Mouse (Mus musculus) embryonic facial prominence, embryonic 14.5 days (tissue): ENCODE results near the gene Pitpnm2. TPM values are rescaled to one million over a fixed set of nuclear protein-coding genes. Genes with fewer than 3 reads are reported as not detected.
A peak's percentile ranks its signal among the peaks of the same experiment; 100 is the strongest.

ENCODE experiments used
- ATAC-seq: fragments of 200-750 bp; cut with Nextera tagmentation; 2 replicates; pipeline ENCODE4 v1.8.0; 2017; ENCODE audit warnings: low read depth, moderate number of reproducible peaks, moderate TSS enrichment
- DNase-seq: peaks from one replicate; pipeline ENCODE4 v3.0.0-alpha.2; 2015; ENCODE audit warnings: low spot score
- H3K27ac ChIP-seq: fragments of 300-500 bp; sonication (generic); replicated peaks from 2 replicates; pipeline ENCODE4 v1.5.1; 2014; ENCODE audit warnings: low read depth, mild to moderate bottlenecking, low read length, moderate library complexity
- H3K27me3 ChIP-seq: fragments of 300-500 bp; sonication (generic); replicated peaks from 2 replicates; pipeline ENCODE4 v1.6.1; 2014; ENCODE audit warnings: low read length; ENCODE audit not compliant: control insufficient read depth, insufficient read depth
- H3K36me3 ChIP-seq: fragments of 300-500 bp; sonication (generic); 2 replicates; pipeline ENCODE4 v1.6.1; 2014; ENCODE audit warnings: low read length, mixed read lengths; ENCODE audit not compliant: control insufficient read depth, insufficient read depth
- H3K4me1 ChIP-seq: fragments of 300-500 bp; sonication (generic); 2 replicates; pipeline ENCODE4 v1.6.1; 2014; ENCODE audit warnings: antibody characterized with exemption, low read length; ENCODE audit not compliant: control insufficient read depth, insufficient read depth
- H3K4me2 ChIP-seq: fragments of 300-500 bp; sonication (generic); 2 replicates; pipeline ENCODE4 v1.6.1; 2014; ENCODE audit warnings: low read depth, mild to moderate bottlenecking, low read length, moderate library complexity, mixed read lengths
- H3K4me3 ChIP-seq: fragments of 300-500 bp; sonication (generic); 2 replicates; pipeline ENCODE4 v1.5.1; 2014; ENCODE audit warnings: low read depth, mild to moderate bottlenecking, low read length
- H3K9ac ChIP-seq: fragments of 300-500 bp; sonication (generic); 2 replicates; pipeline ENCODE4 v1.6.1; 2014; ENCODE audit warnings: low read depth, mild to moderate bottlenecking, low read length, moderate library complexity, mixed read lengths
- H3K9me3 ChIP-seq: fragments of 300-500 bp; sonication (generic); 2 replicates; pipeline ENCODE4 v1.6.1; 2016; ENCODE audit warnings: low read length; ENCODE audit not compliant: control insufficient read depth
- WGBS: fragments of 180-500 bp; shearing (Covaris S2); extraction: QIAGEN DNeasy Blood & Tissue Kit; methylation state at CpG from one replicate; pipeline ENCODE4 v1.1.7; 2014; 5-methylcytosine and 5-hydroxymethylcytosine counted together
- polyA plus RNA-seq: library from polyadenylated mRNA; unstranded; fragments of >200 nt; fragmentation: Nextera tagmentation; extraction: Ambion mirVana; gene quantifications from 2 replicates; pipeline ENCODE4 v1.2.1, GENCODE M21; 2014

The Pitpnm2 gene
- polyA plus RNA-seq, 1 experiment from 2014 or later, result 7.6 TPM

DNA sequence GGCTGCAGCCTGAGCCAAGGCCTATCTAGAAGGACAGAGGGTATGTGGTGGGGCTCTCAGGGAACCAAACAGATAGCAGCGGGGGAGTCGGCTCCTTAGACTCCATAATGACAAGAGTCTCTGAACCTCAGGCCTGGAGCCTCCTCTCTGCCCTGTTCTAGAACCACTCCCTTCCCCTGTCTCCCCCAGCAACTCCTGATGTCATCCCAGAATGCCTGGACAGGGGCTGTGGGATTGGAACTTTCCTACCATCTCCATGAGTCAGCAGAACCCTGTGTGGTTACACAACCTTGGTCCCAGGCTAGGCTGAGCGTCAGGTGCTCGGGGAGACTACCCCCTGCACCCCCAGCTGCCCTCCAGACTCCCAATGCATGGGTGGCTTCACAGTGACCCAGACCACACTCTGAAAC, 60.0 kb downstream of the Pitpnm2 start:
- DNase-seq, result no peak
- peaks cover 36% of the 10 kb centered on the region for H3K4me1 ChIP-seq
- no peak for ATAC-seq
- no peaks in the 10 kb centered on the region for H3K27me3 ChIP-seq
- H3K9me3 ChIP-seq, result no peaks in the 10 kb centered on the region
- no peak overlapping the region for H3K4me3 ChIP-seq
- H3K9ac ChIP-seq, result no peak overlapping the region
- H3K27ac ChIP-seq, result no peak overlapping the region
- 92% methylated on average over 4 of the region's 4 CpGs for WGBS
- no peak overlapping the region for H3K4me2 ChIP-seq
- no peaks in the 10 kb centered on the region for H3K36me3 ChIP-seq

DNA sequence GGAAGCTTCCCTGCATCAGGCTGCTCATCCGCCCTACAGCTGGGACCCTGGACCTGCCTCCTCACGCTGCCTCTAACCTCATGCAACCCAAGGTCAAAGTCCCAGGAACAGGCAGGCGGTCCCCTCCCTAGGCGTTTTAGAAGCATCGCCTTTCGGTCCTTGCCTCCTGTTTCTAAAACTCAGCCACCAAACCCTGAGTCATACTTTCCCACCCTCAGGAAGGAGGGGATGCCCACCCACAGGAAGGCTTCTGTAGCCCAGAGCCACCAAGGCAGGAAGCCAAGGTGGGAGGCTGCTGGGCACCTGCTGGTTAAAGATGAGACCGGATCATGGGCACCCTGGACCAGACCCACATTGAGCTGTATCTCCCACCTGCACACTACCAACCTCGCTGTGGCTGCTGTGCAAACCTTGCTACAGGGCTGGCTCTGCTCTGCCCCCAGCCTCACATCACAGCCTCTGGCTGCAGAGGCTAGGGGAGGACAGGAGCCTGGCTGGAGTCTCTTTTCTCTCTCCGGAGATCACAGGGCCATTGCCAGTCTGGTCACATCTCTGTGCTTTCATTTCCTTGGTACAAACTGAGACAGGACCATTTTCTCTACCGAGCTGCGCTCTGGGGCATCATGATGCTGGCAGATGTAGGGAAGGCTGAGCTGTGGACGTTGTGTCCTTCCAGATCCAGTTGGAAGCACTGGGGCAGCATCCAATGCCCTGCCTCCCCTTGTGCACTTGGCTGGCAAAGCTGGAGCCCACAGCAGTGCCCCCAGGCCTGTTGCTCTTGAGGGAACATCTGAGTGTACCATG, 61.9 kb downstream of the Pitpnm2 start:
- Histone ChIP-seq H3K36me3 (no peaks in the 10 kb centered on the region), H3K4me2 (peak overlapping the region; percentile 49), H3K27me3 (no peaks in the 10 kb centered on the region), H3K4me1 (peaks cover 41% of the 10 kb centered on the region), H3K9me3 (no peaks in the 10 kb centered on the region), H3K4me3 (0 out of 2 replicates have a peak overlapping the region, but pooled peaks have one; percentile 18), H3K27ac (0 out of 2 replicates have a peak overlapping the region, but pooled peaks have one; percentile 29), H3K9ac (peak overlapping the region; percentile 46; the same call in 1 of the 2 replicates)
- WGBS, result 53% methylated on average over 11 of the region's 12 CpGs
- ATAC-seq, result no peak
- no peak for DNase-seq

DNA sequence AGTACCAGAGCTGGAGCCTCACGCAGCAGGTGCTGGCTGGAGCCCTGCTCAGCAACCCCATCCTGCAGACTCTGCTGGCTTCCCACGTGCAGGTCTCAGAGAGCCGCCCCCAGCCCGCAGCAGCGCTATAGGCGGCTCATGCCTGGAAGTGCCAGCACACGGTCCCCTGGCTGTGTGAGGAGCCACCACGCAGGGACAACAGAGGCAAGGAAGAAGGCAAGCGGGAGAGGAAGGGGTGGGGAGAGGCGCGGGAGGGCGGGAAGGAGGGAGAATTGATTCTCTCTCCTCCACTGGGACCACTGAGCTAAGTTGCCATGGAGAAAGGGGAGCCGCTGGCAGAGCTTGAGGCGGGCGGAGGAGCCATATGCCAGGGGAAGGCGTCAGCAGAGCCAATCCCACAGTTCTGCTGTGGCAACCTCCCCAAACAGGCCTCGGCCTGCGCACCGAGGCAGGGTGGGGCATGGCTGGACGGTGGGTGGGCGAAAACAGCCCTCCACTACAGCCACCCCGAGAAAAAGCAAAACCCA, 62.5 kb downstream of the Pitpnm2 start:
- WGBS, result 11% methylated on average over 15 of the region's 22 CpGs
- peak overlapping the region; percentile 29; the same call in 1 of the 2 replicates for H3K27ac ChIP-seq
- DNase-seq, result peak; percentile 75
- no peaks in the 10 kb centered on the region for H3K27me3 ChIP-seq
- no peaks in the 10 kb centered on the region for H3K36me3 ChIP-seq
- ATAC-seq, result peak; percentile 80
- H3K9ac ChIP-seq, result peak overlapping the region; percentile 46
- peaks cover 36% of the 10 kb centered on the region for H3K4me1 ChIP-seq
- H3K4me3 ChIP-seq, result peak overlapping the region; percentile 18
- peak overlapping the region; percentile 49 for H3K4me2 ChIP-seq
- no peaks in the 10 kb centered on the region for H3K9me3 ChIP-seq

DNA sequence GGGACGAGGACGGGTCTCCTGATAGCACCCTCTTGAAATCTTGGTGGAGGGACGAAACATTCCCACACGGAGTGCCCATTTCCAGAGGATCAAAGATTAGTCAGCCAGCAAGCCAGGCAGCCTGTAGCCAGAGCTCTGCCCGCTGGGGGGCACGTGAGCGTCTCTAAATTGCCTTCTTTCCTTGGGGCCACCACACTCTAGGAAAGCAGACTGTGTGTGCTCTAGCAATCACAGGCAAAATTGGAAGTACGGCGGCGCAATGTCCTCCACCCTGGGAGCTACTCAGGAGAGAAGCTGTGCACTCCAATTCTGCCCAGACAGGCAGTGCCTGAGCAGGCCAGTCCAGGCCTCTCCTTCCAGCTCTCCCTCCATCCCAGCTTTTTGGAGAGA, 63.1 kb downstream of the Pitpnm2 start:
- no peak for DNase-seq
- H3K4me2 ChIP-seq, result peak overlapping the region; percentile 49
- peak overlapping the region; percentile 46; the same call in 1 of the 2 replicates for H3K9ac ChIP-seq
- no peaks in the 10 kb centered on the region for H3K9me3 ChIP-seq
- no peaks in the 10 kb centered on the region for H3K27me3 ChIP-seq
- WGBS, result 59% methylated on average over 8 of the region's 10 CpGs
- no peak overlapping the region for H3K27ac ChIP-seq
- H3K4me3 ChIP-seq, result peak overlapping the region; percentile 18; the same call in 1 of the 2 replicates
- H3K4me1 ChIP-seq, result peaks cover 36% of the 10 kb centered on the region
- no peak for ATAC-seq
- no peaks in the 10 kb centered on the region for H3K36me3 ChIP-seq

DNA sequence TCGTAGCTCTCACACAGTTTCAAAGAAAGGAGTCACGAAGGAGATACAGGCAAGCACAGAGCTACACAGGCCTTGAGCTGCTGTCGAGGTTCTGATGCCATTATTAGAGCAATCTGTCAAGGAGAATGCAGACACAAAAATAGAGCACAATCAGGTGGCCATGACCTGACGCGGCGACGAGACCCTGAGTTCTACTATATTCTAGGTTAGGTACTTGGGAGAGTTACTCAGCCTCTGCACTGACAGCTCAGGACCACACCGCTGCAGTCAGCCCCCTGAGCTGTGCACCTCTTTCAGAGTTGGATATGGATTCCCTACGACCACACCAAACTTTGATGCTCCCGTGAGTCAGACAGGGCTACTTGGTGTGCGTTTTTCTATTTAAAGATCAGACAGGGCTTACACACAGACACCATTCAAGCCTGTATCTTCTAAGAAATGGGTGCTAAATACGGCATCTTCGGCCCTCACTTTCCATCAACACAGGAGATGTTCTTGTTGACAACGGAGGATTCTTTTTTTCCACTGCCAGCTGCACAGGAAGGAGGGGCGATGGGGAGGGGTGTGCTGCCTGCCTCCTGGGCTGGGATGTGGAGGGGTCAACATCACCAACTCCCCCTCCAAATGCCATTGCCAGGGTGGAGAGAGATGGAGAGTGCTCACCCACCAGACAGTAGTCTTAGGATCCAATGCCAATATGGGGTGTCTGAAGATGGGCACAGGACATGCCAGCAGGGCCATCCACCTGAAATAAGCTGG, 63.7 kb downstream of the Pitpnm2 start:
- H3K9ac ChIP-seq, result 0 out of 2 replicates have a peak overlapping the region, but pooled peaks have one; percentile 26
- WGBS, result 60% methylated on average over 14 of the region's 15 CpGs
- H3K9me3 ChIP-seq, result no peaks in the 10 kb centered on the region
- H3K36me3 ChIP-seq, result no peaks in the 10 kb centered on the region
- H3K27me3 ChIP-seq, result no peaks in the 10 kb centered on the region
- H3K4me1 ChIP-seq, result peaks cover 36% of the 10 kb centered on the region
- no peak overlapping the region for H3K4me3 ChIP-seq
- ATAC-seq (no peak), DNase-seq (no peak)
- 0 out of 2 replicates have a peak overlapping the region, but pooled peaks have one; percentile 11 for H3K27ac ChIP-seq
- H3K4me2 ChIP-seq, result peak overlapping the region; percentile 37

DNA sequence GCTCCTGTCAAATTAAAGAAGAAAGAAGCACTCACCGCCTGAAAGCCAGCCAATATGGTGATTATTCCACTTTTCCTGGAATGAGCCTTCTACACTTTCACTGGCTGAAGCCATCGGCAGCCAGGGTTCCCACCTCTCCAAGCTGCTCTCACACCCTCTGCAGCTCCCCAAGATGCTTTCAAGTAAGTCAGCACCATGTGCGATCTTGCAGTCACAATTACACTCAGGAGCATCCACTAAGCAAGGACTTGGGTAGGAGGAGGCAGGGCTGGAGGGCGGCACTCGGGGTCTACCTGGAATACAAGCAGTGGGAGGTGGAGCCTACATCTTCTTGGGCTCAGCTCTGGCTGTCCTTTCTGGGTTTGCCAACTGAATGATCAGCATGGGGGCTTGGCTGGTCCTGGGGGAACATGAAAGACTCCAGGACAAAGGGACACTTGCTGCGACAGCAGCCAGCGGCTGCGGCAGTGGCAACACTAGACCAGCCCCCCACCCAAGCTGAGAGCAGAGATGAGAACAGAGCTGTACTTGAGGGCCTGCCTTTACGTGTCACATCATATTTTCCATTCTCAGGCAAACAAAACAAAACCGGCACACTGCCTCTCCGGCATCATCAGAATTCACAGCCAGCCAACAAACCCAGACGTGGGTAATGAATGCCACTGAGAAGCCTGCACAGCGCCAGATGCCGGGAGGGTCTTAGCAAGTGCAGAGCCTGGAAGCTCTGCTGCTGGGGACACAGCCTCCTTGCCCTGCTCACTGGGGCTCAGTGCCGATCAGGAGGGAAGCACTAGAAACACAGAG, 64.5 kb downstream of the Pitpnm2 start:
- H3K4me1 ChIP-seq, result peaks cover 36% of the 10 kb centered on the region
- peak overlapping the region; percentile 25; the same call in 1 of the 2 replicates for H3K27ac ChIP-seq
- WGBS, result 15% methylated on average over 14 of the region's 15 CpGs
- peak; percentile 68 for DNase-seq
- H3K27me3 ChIP-seq, result no peaks in the 10 kb centered on the region
- H3K4me3 ChIP-seq, result no peak overlapping the region
- peak; percentile 34; the same call in 1 of the 2 replicates for ATAC-seq
- peak overlapping the region; percentile 37 for H3K4me2 ChIP-seq
- H3K9ac ChIP-seq, result peak overlapping the region; percentile 36; the same call in 1 of the 2 replicates
- no peaks in the 10 kb centered on the region for H3K36me3 ChIP-seq
- H3K9me3 ChIP-seq, result no peaks in the 10 kb centered on the region

DNA sequence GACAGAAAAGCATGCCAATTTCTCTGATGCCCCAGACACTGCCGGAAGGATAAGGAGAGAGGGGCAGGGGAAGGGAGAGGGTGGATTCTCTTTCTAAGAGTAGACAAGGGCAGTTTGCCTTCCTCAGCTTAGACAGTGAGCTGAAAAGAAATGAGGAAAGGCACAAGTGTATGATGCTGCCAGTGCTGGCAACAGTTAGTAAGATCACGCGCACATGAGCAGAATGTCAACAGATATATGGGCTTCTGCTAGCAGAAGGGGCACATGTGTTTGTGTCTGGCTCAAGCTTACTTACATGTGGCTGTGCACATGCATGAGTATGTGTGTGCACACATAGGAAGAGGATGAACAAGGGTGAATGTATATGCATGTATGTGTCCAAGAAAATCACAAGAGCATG, 65.4 kb downstream of the Pitpnm2 start:
- ATAC-seq, result no peak
- Histone ChIP-seq H3K4me1 (peaks cover 36% of the 10 kb centered on the region), H3K36me3 (no peaks in the 10 kb centered on the region), H3K4me2 (peak overlapping the region; percentile 37), H3K4me3 (no peak overlapping the region), H3K27ac (no peak overlapping the region), H3K9me3 (no peaks in the 10 kb centered on the region), H3K27me3 (no peaks in the 10 kb centered on the region), H3K9ac (0 out of 2 replicates have a peak overlapping the region, but pooled peaks have one; percentile 36)
- WGBS, result 81% methylated on average over 3 of the region's 3 CpGs
- DNase-seq, result no peak

DNA sequence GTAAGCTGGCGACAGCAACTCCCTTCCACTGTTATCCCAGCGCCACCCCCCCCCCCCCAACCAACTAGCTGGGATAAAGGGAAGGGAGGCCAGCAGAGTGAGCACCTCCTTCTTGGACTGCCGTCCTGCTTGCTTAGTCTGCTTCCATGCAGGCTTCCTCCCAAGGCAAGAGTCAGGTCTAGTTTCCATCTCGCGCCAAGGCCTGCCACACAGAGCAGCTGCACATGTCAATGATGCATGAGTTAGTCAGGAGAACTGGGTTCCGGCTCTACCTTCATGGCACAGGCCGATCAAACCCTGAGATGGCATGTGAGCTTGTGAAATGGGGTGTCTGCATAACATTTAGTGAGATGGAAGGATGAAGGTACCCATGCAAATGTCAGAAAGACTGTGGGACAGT, 66.9 kb downstream of the Pitpnm2 start:
- ATAC-seq (no peak), DNase-seq (no peak)
- Histone ChIP-seq H3K4me2 (no peak overlapping the region), H3K4me3 (no peak overlapping the region), H3K27ac (no peak overlapping the region), H3K9me3 (no peaks in the 10 kb centered on the region), H3K36me3 (no peaks in the 10 kb centered on the region), H3K4me1 (peaks cover 32% of the 10 kb centered on the region), H3K9ac (no peak overlapping the region), H3K27me3 (no peaks in the 10 kb centered on the region)
- 74% methylated on average over 7 of the region's 7 CpGs for WGBS
